24 mouse cellular contexts compared by ENCODE assay signal in genomic region chr17:45798456-45798855, GRCm38 (mm10).
A peak's percentile ranks its signal among the peaks of the same experiment; 100 is the strongest.
DNase-seq lines count a peak whose midpoint lies in the region; ATAC-seq and TF ChIP-seq lines count a peak whose summit lies in the region.
"Had no signal": no experiment of that assay in that cellular context is flagged by ENCODE, and none has a peak within 500 bp of the region (broad histone marks: within the 10 kb centered on the region; RNA-seq: fewer than 3 reads in every experiment).

No protein-coding gene starts in this region.

- intact Hi-C loops in gastrocnemius, postnatal 36 days (cut with DNase I), result loop anchor here (5.0 kb wide), 1 partner anchor 46 kb away; no protein-coding TSS in a partner anchor

- H3K9ac ChIP-seq in neural tube, embryonic 15.5 days (replicated peaks), result no peak overlapping the region
- H3K9ac ChIP-seq: embryonic facial prominence, embryonic 15.5 days; forebrain, postnatal 0 days; hindbrain, embryonic 14.5 days; limb, embryonic 12.5 days; liver, postnatal 0 days; midbrain, embryonic 13.5 days; neural tube, embryonic 13.5 days had no signal

- H3K36me3 ChIP-seq in myocyte (ENCODE audit: control insufficient read depth, insufficient read depth), result no peaks in the 10 kb centered on the region
- no peaks in the 10 kb centered on the region for H3K36me3 ChIP-seq in neural tube, embryonic 15.5 days
- H3K36me3 ChIP-seq: embryonic facial prominence, embryonic 15.5 days; limb, embryonic 12.5 days; midbrain, embryonic 13.5 days; neural tube, embryonic 13.5 days had no signal

- TF ChIP-seq POLR2A in lung, adult 2 months (IDR thresholded peaks at IDR 0.05; ENCODE audit: borderline replicate concordance, extremely low read depth, low read depth, low read length), result no peak
- TF ChIP-seq POLR2A in myocyte (IDR thresholded peaks at IDR 0.05; ENCODE audit: insufficient read length, low read depth), result no peak

- H3K27me3 ChIP-seq in myocyte (ENCODE audit: control insufficient read depth, insufficient read depth, insufficient read length), result no peaks in the 10 kb centered on the region
- no peaks in the 10 kb centered on the region for H3K27me3 ChIP-seq in neural tube, embryonic 15.5 days (replicated peaks)
- H3K27me3 ChIP-seq: embryonic facial prominence, embryonic 15.5 days; limb, embryonic 12.5 days; midbrain, embryonic 13.5 days; neural tube, embryonic 13.5 days had no signal

- no peaks in the 10 kb centered on the region for H3K79me2 ChIP-seq in myocyte (ENCODE audit: control insufficient read depth, insufficient read depth)

- DNase-seq in gastrocnemius, postnatal 25 days, result peak; percentile 37
- DNase-seq in gastrocnemius, postnatal 36 days, result no peak
- DNase-seq in NIH3T3 (ENCODE audit: low read depth), result peak; percentile 59
- peak; percentile 20 for DNase-seq in lung, adult 2 months
- no peak for DNase-seq in heart, adult 8-10 months (ENCODE audit: low spot score)
- DNase-seq: adrenal gland, postnatal 10 days; cerebellum, adult 8-10 months; heart, adult 18-20 months; heart, postnatal 36 days; kidney, adult 18-20 months; liver, postnatal 0 days; thymus, postnatal 25 days had no signal

- H3K9me3 ChIP-seq in neural tube, embryonic 15.5 days (replicated peaks), result no peaks in the 10 kb centered on the region
- H3K9me3 ChIP-seq: midbrain, embryonic 13.5 days; neural tube, embryonic 13.5 days had no signal

- peak overlapping the region; percentile 57 for H3K4me2 ChIP-seq in myocyte (ENCODE audit: low read depth)
- no peak overlapping the region for H3K4me2 ChIP-seq in neural tube, embryonic 15.5 days
- H3K4me2 ChIP-seq: embryonic facial prominence, embryonic 15.5 days; hindbrain, embryonic 14.5 days; limb, embryonic 12.5 days; liver, embryonic 11.5 days; midbrain, embryonic 13.5 days; neural tube, embryonic 13.5 days had no signal

- TF ChIP-seq CTCF in lung, adult 2 months (IDR thresholded peaks at IDR 0.05; ENCODE audit: insufficient read depth, low read length), result no peak

- WGBS in lung, adult 2 months, result 58% methylated on average over 8 of the region's 8 CpGs
- WGBS in neural tube, embryonic 15.5 days, result 83% methylated on average over 8 of the region's 8 CpGs

- H3K4me1 ChIP-seq in lung, adult 2 months (ENCODE audit: control insufficient read depth, insufficient read depth, low read length), result no peaks in the 10 kb centered on the region; the same call in 1 of the 2 replicates
- H3K4me1 ChIP-seq in neural tube, embryonic 15.5 days, result no peaks in the 10 kb centered on the region
- H3K4me1 ChIP-seq: limb, embryonic 12.5 days; midbrain, embryonic 13.5 days had no signal

- ATAC-seq in neural tube, embryonic 15.5 days (ENCODE audit: low FRiP score), result no peak
- ATAC-seq: activated CD4-positive, CD25-positive, alpha-beta regulatory T cell, adult 4 months; forebrain, postnatal 0 days; inflammation-experienced regulatory T-cells, adult 6 months; liver, postnatal 0 days; midbrain, embryonic 13.5 days had no signal

- no peak overlapping the region for H3K27ac ChIP-seq in neural tube, embryonic 15.5 days (replicated peaks)
- H3K27ac ChIP-seq: embryonic facial prominence, embryonic 15.5 days; hindbrain, embryonic 14.5 days; kidney, postnatal 0 days; limb, embryonic 12.5 days; midbrain, embryonic 13.5 days; neural tube, embryonic 13.5 days had no signal

- no peak overlapping the region for H3K4me3 ChIP-seq in lung, adult 2 months (replicated peaks; ENCODE audit: extremely low read depth, low read depth, low read length)
- H3K4me3 ChIP-seq in myocyte, result no peak overlapping the region
- no peak overlapping the region for H3K4me3 ChIP-seq in neural tube, embryonic 15.5 days (replicated peaks)
- H3K4me3 ChIP-seq: embryonic facial prominence, embryonic 15.5 days; limb, embryonic 12.5 days; midbrain, embryonic 13.5 days; neural tube, embryonic 13.5 days had no signal

- no peak overlapping the region for H3ac ChIP-seq in myocyte (ENCODE audit: control insufficient read depth, insufficient read length)

TF ChIP-seq in myocyte, 11 proteins besides CTCF, POLR2A, EP300 and RAD21:
- TF ChIP-seq CEBPB (IDR thresholded peaks at IDR 0.05; ENCODE audit: insufficient read depth, poor library complexity, severe bottlenecking), result 0 out of 2 replicates have a peak, but pooled peaks have one; percentile 7
- peak in 2 of 3 experiments; percentile 37 to 39 for TF ChIP-seq MYOG (IDR thresholded peaks at IDR 0.05; ENCODE audit: control insufficient read depth in 1 of 3, insufficient read depth in 1 of 3, insufficient read length in 2 of 3, low read depth in 2 of 3)
- TF ChIP-seq SRF (IDR thresholded peaks at IDR 0.05; ENCODE audit: control insufficient read depth, insufficient read length, low read depth), result no peak
- peak in 1 of 3 experiments; percentile 45 for TF ChIP-seq MYOD1 (IDR thresholded peaks at IDR 0.05; ENCODE audit: control insufficient read depth in 1 of 3, insufficient read length in 2 of 3, low read depth in 2 of 3)
- no peak for TF ChIP-seq USF1 (IDR thresholded peaks at IDR 0.05; ENCODE audit: low read depth)
TF ChIP-seq in myocyte: peak in this region for 3.

Comparison
In these comparisons a context has a peak if more than half of its experiments do, and no peak if none do; other contexts are left out.
1. DNase-seq: peak in gastrocnemius, postnatal 25 days (single experiment), NIH3T3 (single experiment) and lung, adult 2 months (single experiment); none in gastrocnemius, postnatal 36 days (0 of 2) and heart, adult 8-10 months (single experiment).